Mouse (Mus musculus) midbrain, postnatal 0 days (tissue): Measurements from ENCODE around the gene Klhl26. TPM values are rescaled to one million over a fixed set of nuclear protein-coding genes. Genes with fewer than 3 reads are reported as not detected.

Experiments used
- ATAC-seq: fragments of 200-750 bp; cut with Nextera tagmentation; 2 replicates; pipeline ENCODE4 v1.8.0; 2017; ENCODE audit warnings: moderate number of reproducible peaks, mild to moderate bottlenecking, moderate TSS enrichment, moderate library complexity; ENCODE audit not compliant: low FRiP score
- DNase-seq: peaks from one replicate; pipeline ENCODE4 v3.0.0-alpha.2; 2015; ENCODE audit warnings: low spot score
- H3K27ac ChIP-seq: fragments of 300-500 bp; sonication (generic); 2 replicates; pipeline ENCODE4 v1.5.1; 2014; ENCODE audit warnings: low read depth, mild to moderate bottlenecking, low read length, mixed read lengths
- H3K27me3 ChIP-seq: fragments of 300-500 bp; sonication (generic); 2 replicates; pipeline ENCODE4 v1.6.1; 2014; ENCODE audit warnings: low read length, control low read depth, mixed read lengths; ENCODE audit not compliant: insufficient read depth
- H3K36me3 ChIP-seq: fragments of 300-500 bp; sonication (generic); 2 replicates; pipeline ENCODE4 v1.6.1; 2014; ENCODE audit warnings: low read length, control low read depth, mixed read lengths; ENCODE audit not compliant: insufficient read depth
- H3K4me1 ChIP-seq: fragments of 300-500 bp; sonication (generic); 2 replicates; pipeline ENCODE4 v1.6.1; 2014; ENCODE audit warnings: mild to moderate bottlenecking, control low read depth, antibody characterized with exemption, low read length, mixed read lengths; ENCODE audit not compliant: insufficient read depth
- H3K4me2 ChIP-seq: fragments of 300-500 bp; sonication (generic); 2 replicates; pipeline ENCODE4 v1.6.1; 2014; ENCODE audit warnings: low read depth, mild to moderate bottlenecking, low read length, mixed read lengths; ENCODE audit not compliant: poor library complexity, severe bottlenecking
- H3K4me3 ChIP-seq: fragments of 300-500 bp; sonication (generic); 2 replicates; pipeline ENCODE4 v1.5.1; 2014; ENCODE audit warnings: low read depth, mild to moderate bottlenecking, low read length, moderate library complexity
- H3K9ac ChIP-seq: fragments of 300-500 bp; sonication (generic); replicated peaks from 2 replicates; pipeline ENCODE4 v1.6.1; 2014; ENCODE audit warnings: mild to moderate bottlenecking, low read length, moderate library complexity, mixed read lengths; ENCODE audit not compliant: poor library complexity, severe bottlenecking
- H3K9me3 ChIP-seq: fragments of 300-500 bp; sonication (generic); 2 replicates; pipeline ENCODE4 v1.6.1; 2016; ENCODE audit warnings: low read length, control low read depth
- CTCF ChIP-seq: IDR thresholded peaks from 2 replicates; pipeline ENCODE4 v1.5.1; 2016; ENCODE audit warnings: antibody characterized with exemption, mild to moderate bottlenecking
- WGBS: fragments of 180-500 bp; shearing (Covaris S2); extraction: QIAGEN DNeasy Blood & Tissue Kit; methylation state at CpG from one replicate; pipeline ENCODE4 v1.1.7; 2014; 5-methylcytosine and 5-hydroxymethylcytosine counted together
- polyA plus RNA-seq: library from polyadenylated mRNA; unstranded; fragments of >200 nt; fragmentation: Nextera tagmentation; extraction: Ambion mirVana; gene quantifications from 2 replicates; pipeline ENCODE4 v1.2.1, GENCODE M21; 2015
- total RNA-seq: library from RNA; depleted of rRNA; stranded (reverse); fragments of >200 nt; gene quantifications from 2 replicates; pipeline ENCODE4 v1.2.3, GENCODE M21; 2014

Gene Klhl26
- total and polyA plus RNA-seq, 2 experiments from 2014 or later, result 39.4 to 51.0 TPM

- DNase-seq (peak; percentile 59), ATAC-seq (peak; percentile 72)
- peaks cover 41% of the 10 kb centered on the region for H3K27me3 ChIP-seq
- H3K9ac ChIP-seq, result peak within 1 kb of the TSS; percentile 89
- peak within 1 kb of the TSS; percentile 52 for H3K27ac ChIP-seq
- peak within 1 kb of the TSS; percentile 63 for H3K4me3 ChIP-seq
- no peaks in the 10 kb centered on the region for H3K9me3 ChIP-seq
- peak within 1 kb of the TSS; percentile 69 for H3K4me2 ChIP-seq
- TF ChIP-seq CTCF, result no peak
- WGBS, result 3% methylated on average over 28 of the region's 33 CpGs
- peaks cover 11% of the 10 kb centered on the region; the same call in 1 of the 2 replicates for H3K36me3 ChIP-seq
- peaks cover 14% of the 10 kb centered on the region; the same call in 1 of the 2 replicates for H3K4me1 ChIP-seq
These were observed 10.3 kb upstream of the Klhl26 start, which contains the start of gene Tmem59l for GRCm38 (mm10) chr8:70486941-70487520. Gene Tmem59l, minus strand, starts transcription at chr8:70487358.

GRCm38 (mm10) chr8:70486191-70486681, 9.5 kb upstream of the Klhl26 start:
- Histone ChIP-seq H3K27ac (no peak overlapping the region), H3K4me1 (peaks cover 14% of the 10 kb centered on the region; the same call in 1 of the 2 replicates), H3K9ac (peak overlapping the region; percentile 89), H3K27me3 (peaks cover 33% of the 10 kb centered on the region), H3K4me3 (peak overlapping the region; percentile 63), H3K36me3 (peaks cover 11% of the 10 kb centered on the region; the same call in 1 of the 2 replicates), H3K9me3 (no peaks in the 10 kb centered on the region), H3K4me2 (peak overlapping the region; percentile 69)
- TF ChIP-seq CTCF, result no peak
- 43% methylated on average over 7 of the region's 7 CpGs for WGBS
- DNase-seq (no peak), ATAC-seq (no peak; the same call in 1 of the 2 replicates)

- TF ChIP-seq CTCF, result no peak
- no peak overlapping the region for H3K4me3 ChIP-seq
- DNase-seq, result no peak
- peaks cover 11% of the 10 kb centered on the region; the same call in 1 of the 2 replicates for H3K36me3 ChIP-seq
- H3K4me1 ChIP-seq, result peaks cover 8% of the 10 kb centered on the region; the same call in 1 of the 2 replicates
- H3K9me3 ChIP-seq, result no peaks in the 10 kb centered on the region
- no peak for ATAC-seq
- no peak overlapping the region for H3K27ac ChIP-seq
- no peak overlapping the region for H3K9ac ChIP-seq
- H3K27me3 ChIP-seq, result peaks cover under 1% of the 10 kb centered on the region; the same call in 1 of the 2 replicates
- 68% methylated on average over 2 of the region's 2 CpGs for WGBS
- H3K4me2 ChIP-seq, result no peak overlapping the region
These were observed 6.2 kb upstream of the Klhl26 start for GRCm38 (mm10) chr8:70482943-70483342.

GRCm38 (mm10) chr8:70481908-70482307, 5.1 kb upstream of the Klhl26 start:
- peaks cover 11% of the 10 kb centered on the region; the same call in 1 of the 2 replicates for H3K36me3 ChIP-seq
- ATAC-seq, result no peak
- H3K4me3 ChIP-seq, result no peak overlapping the region
- H3K4me2 ChIP-seq, result no peak overlapping the region
- no peak overlapping the region for H3K27ac ChIP-seq
- WGBS, result 79% methylated on average over 3 of the region's 3 CpGs
- no peak overlapping the region for H3K9ac ChIP-seq
- no peak for DNase-seq
- TF ChIP-seq CTCF, result 0 out of 2 replicates have a peak, but pooled peaks have one; percentile 5
- peaks cover 11% of the 10 kb centered on the region for H3K4me1 ChIP-seq
- H3K27me3 ChIP-seq, result no peaks in the 10 kb centered on the region
- no peaks in the 10 kb centered on the region for H3K9me3 ChIP-seq

GRCm38 (mm10) chr8:70477269-70477982, 658 bp upstream of the Klhl26 start:
- Histone ChIP-seq H3K4me2 (peak overlapping the region; percentile 72), H3K9ac (peak overlapping the region; percentile 81), H3K27me3 (no peaks in the 10 kb centered on the region), H3K4me1 (peaks cover 14% of the 10 kb centered on the region; the same call in 1 of the 2 replicates), H3K4me3 (peak overlapping the region; percentile 75), H3K9me3 (no peaks in the 10 kb centered on the region), H3K36me3 (no peaks in the 10 kb centered on the region), H3K27ac (no peak overlapping the region)
- ATAC-seq, result peak; percentile 42
- no peak for DNase-seq
- 6% methylated on average over 21 of the region's 21 CpGs for WGBS
- TF ChIP-seq CTCF, result no peak
